Mouse (Mus musculus) embryonic facial prominence, embryonic 10.5 days (tissue): Measurements from ENCODE around the gene Atp5b. TPM values are rescaled to one million over a fixed set of nuclear protein-coding genes. Genes with fewer than 3 reads are reported as not detected.
A peak's percentile ranks its signal among the peaks of the same experiment; 100 is the strongest.
"Not testable (repeated sequence)": the region's sequence is repeated elsewhere in the genome, so short reads cannot be mapped to it uniquely, and the experiment has no call there.

Source experiments
- DNase-seq: peaks from one replicate; pipeline ENCODE4 v3.0.0-alpha.2; 2017; ENCODE audit warnings: low spot score
- H3K27ac ChIP-seq: fragments of 300-500 bp; sonication (generic); replicated peaks from 2 replicates; pipeline ENCODE4 v1.5.1; 2016; ENCODE audit warnings: mild to moderate bottlenecking
- H3K27me3 ChIP-seq: fragments of 300-500 bp; sonication (generic); replicated peaks from 2 replicates; pipeline ENCODE4 v1.6.1; 2016; ENCODE audit warnings: low read depth, mild to moderate bottlenecking; ENCODE audit not compliant: poor library complexity, severe bottlenecking
- H3K36me3 ChIP-seq: fragments of 300-500 bp; sonication (generic); replicated peaks from 2 replicates; pipeline ENCODE4 v1.6.1; 2016; ENCODE audit warnings: mild to moderate bottlenecking, moderate library complexity
- H3K4me1 ChIP-seq: fragments of 300-500 bp; sonication (generic); 2 replicates; pipeline ENCODE4 v1.6.1; 2016
- H3K4me3 ChIP-seq: fragments of 300-500 bp; sonication (generic); 2 replicates; pipeline ENCODE4 v1.5.1; 2016; ENCODE audit warnings: mild to moderate bottlenecking, moderate library complexity
- H3K9me3 ChIP-seq: fragments of 300-500 bp; sonication (generic); 2 replicates; pipeline ENCODE4 v1.6.1; 2016; ENCODE audit warnings: mild to moderate bottlenecking
- WGBS: fragments of 180-500 bp; shearing (Covaris S2); methylation state at CpG from one replicate; pipeline ENCODE4 v1.1.7; 2016; 5-methylcytosine and 5-hydroxymethylcytosine counted together
- polyA plus RNA-seq: library from polyadenylated mRNA; unstranded; fragments of >200 nt; fragmentation: Nextera tagmentation; extraction: Ambion mirVana; gene quantifications from 2 replicates; pipeline ENCODE4 v1.2.1, GENCODE M21; 2016

The Atp5b gene
- polyA plus RNA-seq, 1 experiment from 2014 or later, result 2,197 TPM

GRCm38 (mm10) chr10:128080496-128080895, 2.6 kb upstream of the Atp5b start:
- Histone ChIP-seq H3K27me3 (no peaks in the 10 kb centered on the region), H3K4me1 (peaks cover 19% of the 10 kb centered on the region), H3K9me3 (no peaks in the 10 kb centered on the region), H3K36me3 (peaks cover 36% of the 10 kb centered on the region), H3K4me3 (no peak overlapping the region), H3K27ac (no peak overlapping the region)
- no peak for DNase-seq
- 84% methylated on average over 1 of the region's 1 CpGs for WGBS

GRCm38 (mm10) chr10:128081807-128082476, 1.1 kb upstream of the Atp5b start:
- no peak for DNase-seq
- Histone ChIP-seq H3K36me3 (peaks cover 44% of the 10 kb centered on the region), H3K27me3 (no peaks in the 10 kb centered on the region), H3K27ac (no peak overlapping the region), H3K4me3 (peak overlapping the region; percentile 99), H3K4me1 (peaks cover 19% of the 10 kb centered on the region), H3K9me3 (no peaks in the 10 kb centered on the region)
- WGBS, result 70% methylated on average over 6 of the region's 6 CpGs

GRCm38 (mm10) chr10:128082477-128082808, 630 bp upstream of the Atp5b start:
- H3K27ac ChIP-seq, result peak overlapping the region; percentile 95

GRCm38 (mm10) chr10:128083688-128084087, 615 bp downstream of the Atp5b start:
- peaks cover 19% of the 10 kb centered on the region for H3K4me1 ChIP-seq
- no peaks in the 10 kb centered on the region for H3K9me3 ChIP-seq
- no peaks in the 10 kb centered on the region for H3K27me3 ChIP-seq
- no peak for DNase-seq
- peak overlapping the region; percentile 95 for H3K27ac ChIP-seq
- WGBS, result under 1% methylated on average over 22 of the region's 22 CpGs
- H3K36me3 ChIP-seq, result peaks cover 49% of the 10 kb centered on the region
- peak overlapping the region; percentile 99 for H3K4me3 ChIP-seq

More at GRCm38 (mm10) chr10:128082477-128082808, 630 bp upstream of the Atp5b start:
- H3K36me3 ChIP-seq, result peaks cover 44% of the 10 kb centered on the region
- 19% methylated on average over 9 of the region's 9 CpGs for WGBS
- peak overlapping the region; percentile 99 for H3K4me3 ChIP-seq
- H3K4me1 ChIP-seq, result peaks cover 19% of the 10 kb centered on the region
- no peaks in the 10 kb centered on the region for H3K9me3 ChIP-seq
- no peak for DNase-seq
- H3K27me3 ChIP-seq, result no peaks in the 10 kb centered on the region

- no peak for DNase-seq
- Histone ChIP-seq H3K4me1 (peaks cover 19% of the 10 kb centered on the region), H3K4me3 (peak overlapping the region; percentile 99), H3K27ac (peak overlapping the region; percentile 95), H3K27me3 (no peaks in the 10 kb centered on the region), H3K36me3 (peaks cover 54% of the 10 kb centered on the region), H3K9me3 (no peaks in the 10 kb centered on the region)
- 9% methylated on average over 3 of the region's 3 CpGs for WGBS
Observed at GRCm38 (mm10) chr10:128084160-128084559, 1.1 kb downstream of the Atp5b start.

DNA sequence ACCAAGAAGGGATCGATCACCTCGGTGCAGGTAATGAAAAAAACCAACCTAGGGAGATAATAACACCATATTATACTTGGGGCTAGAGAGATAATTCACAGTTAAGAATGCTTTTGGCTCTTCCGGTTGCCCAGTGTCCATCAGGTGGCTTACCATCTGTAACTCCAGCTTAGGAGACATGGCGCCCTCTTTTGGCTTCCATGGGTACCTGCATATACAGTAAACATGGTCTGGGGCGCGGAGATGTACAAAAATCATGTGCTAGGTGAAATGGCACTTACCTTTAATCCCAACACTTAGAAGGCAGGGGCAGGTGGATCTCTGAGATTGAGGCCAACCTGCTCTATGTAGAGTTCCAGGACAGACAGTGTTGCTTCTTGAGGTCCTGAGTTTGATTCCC, 3.3 kb downstream of the Atp5b start:
- H3K27me3 ChIP-seq, result no peaks in the 10 kb centered on the region
- H3K27ac ChIP-seq, result no peak overlapping the region
- WGBS, result 81% methylated on average over 6 of the region's 6 CpGs
- peak; percentile 32 for DNase-seq
- H3K4me3 ChIP-seq, result no peak overlapping the region
- H3K36me3 ChIP-seq, result peaks cover 72% of the 10 kb centered on the region
- H3K9me3 ChIP-seq, result no peaks in the 10 kb centered on the region
- H3K4me1 ChIP-seq, result peaks cover 27% of the 10 kb centered on the region

- H3K27ac ChIP-seq, DNase-seq, H3K9me3 ChIP-seq, H3K27me3 ChIP-seq, H3K4me3 ChIP-seq: not testable (repeated sequence)
- 82% methylated on average over 2 of the region's 2 CpGs for WGBS
- Histone ChIP-seq H3K36me3 (peaks cover 72% of the 10 kb centered on the region), H3K4me1 (peaks cover 31% of the 10 kb centered on the region)
Observed at GRCm38 (mm10) chr10:128087216-128087615, 4.1 kb downstream of the Atp5b start.

- H3K27me3 ChIP-seq, result no peaks in the 10 kb centered on the region
- H3K9me3 ChIP-seq, result no peaks in the 10 kb centered on the region
- peaks cover 72% of the 10 kb centered on the region for H3K36me3 ChIP-seq
- peaks cover 36% of the 10 kb centered on the region for H3K4me1 ChIP-seq
- WGBS, result 95% methylated on average over 5 of the region's 5 CpGs
- H3K4me3 ChIP-seq, result no peak overlapping the region
- no peak overlapping the region for H3K27ac ChIP-seq
- no peak for DNase-seq
Observed at GRCm38 (mm10) chr10:128088181-128088580, 5.1 kb downstream of the Atp5b start.

DNA sequence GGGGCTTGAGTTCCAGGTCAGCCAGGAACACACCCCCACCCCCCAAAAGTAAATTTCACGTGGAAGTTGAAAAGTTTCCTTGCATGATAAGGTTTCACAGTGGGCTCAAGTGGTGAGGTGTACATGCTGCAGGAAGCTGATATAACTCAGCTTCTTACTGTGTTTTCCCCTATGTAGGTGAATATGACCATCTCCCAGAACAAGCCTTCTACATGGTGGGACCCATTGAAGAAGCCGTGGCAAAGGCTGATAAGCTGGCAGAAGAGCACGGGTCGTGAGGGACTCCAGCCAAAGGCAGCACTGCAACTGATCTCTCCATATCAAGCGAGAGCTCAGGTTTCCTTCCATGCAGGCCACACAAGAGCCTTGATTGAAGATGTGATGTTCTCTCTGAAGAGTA, 6.8 kb downstream of the Atp5b start:
- peaks cover 46% of the 10 kb centered on the region for H3K4me1 ChIP-seq
- peaks cover 61% of the 10 kb centered on the region for H3K36me3 ChIP-seq

GRCm38 (mm10) chr10:128090651-128091563, 7.8 kb downstream of the Atp5b start:
- H3K36me3 ChIP-seq, result peaks cover 50% of the 10 kb centered on the region
- 9% methylated on average over 14 of the region's 14 CpGs for WGBS
- H3K4me1 ChIP-seq, result peaks cover 52% of the 10 kb centered on the region
- H3K9me3 ChIP-seq, result no peaks in the 10 kb centered on the region
- H3K27ac ChIP-seq, result peak overlapping the region; percentile 92
- H3K27me3 ChIP-seq, result no peaks in the 10 kb centered on the region
- peak; percentile 87 for DNase-seq
- H3K4me3 ChIP-seq, result peak overlapping the region; percentile 90

More for the DNA sequence above, 6.8 kb downstream of the Atp5b start:
- H3K27ac ChIP-seq, result no peak overlapping the region
- H3K27me3 ChIP-seq, result no peaks in the 10 kb centered on the region
- no peak for DNase-seq
- WGBS, result 71% methylated on average over 5 of the region's 5 CpGs
- no peaks in the 10 kb centered on the region for H3K9me3 ChIP-seq
- no peak overlapping the region for H3K4me3 ChIP-seq

DNA sequence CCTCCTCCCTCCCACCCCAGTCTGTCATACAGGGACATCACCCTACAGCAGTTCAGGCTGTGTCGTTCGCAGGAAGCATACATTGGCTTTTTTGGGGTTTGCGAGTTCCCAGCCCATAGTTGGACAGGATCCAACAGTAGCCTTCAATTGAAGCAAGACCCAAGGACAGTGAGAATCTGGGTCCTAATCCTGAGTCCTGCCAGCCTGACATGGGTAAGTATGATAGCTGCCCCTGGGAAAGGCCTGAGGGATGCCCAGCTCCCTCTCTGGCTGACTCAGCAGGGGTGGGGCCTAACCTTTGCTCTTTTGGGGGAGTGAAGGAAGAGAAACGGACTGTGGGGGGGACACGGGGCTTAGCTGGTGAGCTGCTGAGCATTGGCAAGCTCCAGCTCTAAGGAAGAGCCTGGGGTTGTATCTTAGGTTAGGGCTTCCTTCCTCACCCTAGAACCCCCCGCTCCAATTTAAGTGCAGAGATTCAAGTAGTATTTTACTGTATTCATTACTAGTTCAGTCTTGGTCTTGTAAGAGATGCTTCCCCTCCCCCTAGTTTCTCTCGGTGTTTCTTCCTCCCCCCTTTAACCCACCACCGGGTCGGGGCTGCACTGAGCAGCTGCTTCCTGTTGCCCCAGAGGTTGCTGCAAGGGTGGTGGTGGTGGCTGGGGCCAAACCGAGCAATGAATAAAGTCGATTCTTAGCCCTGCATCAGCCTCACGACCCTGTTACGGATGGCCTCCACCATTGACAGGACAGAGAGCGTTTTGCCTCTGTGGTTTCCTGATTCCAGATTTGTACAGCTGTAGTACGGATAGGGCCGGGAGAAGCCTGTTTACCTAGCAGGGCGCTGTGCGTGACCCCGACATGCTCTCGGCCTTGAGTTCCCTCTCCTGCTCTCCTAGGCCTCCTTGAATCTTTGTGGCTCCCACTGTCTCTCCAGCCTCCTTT, 8.8 kb downstream of the Atp5b start, which contains the start of gene Baz2a:
Gene Baz2a (plus strand): TSS at position 14 of the 942 bp plus-strand sequence.
- WGBS, result 2% methylated on average over 20 of the region's 20 CpGs
- Histone ChIP-seq H3K27me3 (no peaks in the 10 kb centered on the region), H3K4me3 (peak within 1 kb of the TSS; percentile 90), H3K27ac (peak within 1 kb of the TSS; percentile 92), H3K36me3 (peaks cover 41% of the 10 kb centered on the region), H3K4me1 (peaks cover 59% of the 10 kb centered on the region), H3K9me3 (no peaks in the 10 kb centered on the region)
- peak; percentile 55 for DNase-seq
